Mouse (Mus musculus) right cerebral cortex, postnatal 25 days (tissue): Measurements from ENCODE around the gene Epha4.

Source experiments
- DNase-seq: peaks from one replicate; pipeline ENCODE4 v3.0.0; 2022

The Epha4 gene

GRCm38 (mm10) chr1:77473446-77474376, 41.2 kb downstream of the Epha4 start:
- no peak for DNase-seq

DNA sequence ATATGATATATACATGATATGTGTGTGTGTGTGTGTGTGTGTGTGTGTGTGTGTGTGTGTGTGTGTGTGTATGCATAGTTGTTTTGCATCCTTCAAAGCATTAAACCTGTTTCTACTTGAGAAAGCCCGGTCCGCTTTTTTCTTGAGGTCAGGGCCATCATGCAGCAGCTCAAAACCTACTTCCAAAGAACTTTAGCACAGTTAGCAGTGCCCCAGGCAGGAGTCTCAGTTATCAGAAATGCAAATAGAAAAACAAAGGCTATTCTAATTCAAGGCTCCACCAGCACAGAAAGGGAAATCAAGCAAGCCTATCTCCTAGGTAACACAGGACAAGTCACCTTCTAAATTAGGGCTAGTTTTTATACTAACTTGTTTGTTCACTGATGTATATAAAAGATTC, 42.3 kb downstream of the Epha4 start:
- DNase-seq: no peak

DNA sequence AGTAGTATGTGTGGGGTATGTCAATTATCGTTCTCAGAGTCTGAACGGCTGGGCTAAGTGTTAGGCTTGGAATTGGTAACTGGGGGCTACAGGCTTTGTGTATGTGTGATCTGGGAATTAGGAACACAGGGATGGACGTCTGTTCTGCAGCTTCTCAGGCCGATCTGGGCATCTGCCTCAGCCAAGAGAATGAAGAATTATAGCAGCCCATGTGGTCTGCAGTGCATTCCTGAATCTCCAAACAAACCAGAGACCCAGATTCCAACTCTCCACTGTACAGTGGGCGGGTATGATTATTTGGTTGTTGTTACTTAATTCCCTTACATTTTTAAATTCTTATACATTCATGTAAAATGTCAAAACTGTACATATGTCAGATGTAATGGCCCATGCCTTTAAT, 43.4 kb downstream of the Epha4 start:
- DNase-seq: no peak

DNA sequence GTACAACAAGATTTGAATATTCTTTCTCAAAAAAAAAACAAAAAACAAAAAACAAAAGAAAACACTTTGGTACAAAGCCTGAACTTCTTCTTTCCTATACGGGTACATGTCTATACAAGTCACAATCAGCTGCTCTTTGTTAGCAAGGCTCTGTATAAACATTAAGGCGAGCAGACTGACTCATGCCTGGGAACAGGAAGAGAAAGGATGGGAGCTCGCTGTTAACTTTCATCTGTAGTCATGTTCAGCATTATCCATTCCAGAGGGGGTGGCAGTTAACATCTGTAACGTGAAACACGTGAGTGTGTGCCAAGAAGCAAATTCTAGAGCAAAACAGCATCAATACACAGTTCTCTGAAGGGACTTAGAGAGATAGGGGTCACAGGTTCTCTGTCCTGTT, 43.9 kb downstream of the Epha4 start:
- no peak for DNase-seq

DNA sequence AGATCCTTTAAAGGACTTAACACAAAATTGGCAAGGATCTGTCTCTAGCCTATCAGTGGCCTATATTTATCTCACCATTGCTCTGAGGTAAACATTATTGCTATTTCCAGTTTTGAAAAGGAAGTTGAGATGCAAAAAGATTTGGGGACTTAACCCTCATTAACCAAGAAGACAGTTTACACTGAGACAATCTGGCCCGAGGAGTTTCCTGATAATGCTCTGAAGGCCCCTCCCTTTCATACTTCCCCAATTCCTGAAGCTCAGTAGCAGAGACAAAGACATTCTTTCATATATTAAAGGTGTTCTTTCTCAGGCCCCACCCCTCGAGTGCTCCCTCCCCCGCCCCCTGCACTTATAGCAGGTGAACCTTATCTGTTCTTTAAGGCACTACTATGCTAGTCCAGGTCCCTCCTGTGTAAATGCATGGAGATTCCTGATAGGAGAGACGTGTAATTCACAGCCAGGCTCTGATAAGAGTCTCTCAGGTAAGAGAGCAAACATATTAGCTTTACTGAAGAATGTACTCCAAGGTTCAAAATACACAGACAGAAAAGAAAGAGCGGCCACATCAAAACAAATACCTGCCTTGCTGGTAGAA, 46.1 kb downstream of the Epha4 start:
- DNase-seq: no peak

GRCm38 (mm10) chr1:77465524-77465923, 49.4 kb downstream of the Epha4 start:
- DNase-seq: no peak

- DNase-seq: no peak
Measured at GRCm38 (mm10) chr1:77464108-77464507, 50.8 kb downstream of the Epha4 start.

DNA sequence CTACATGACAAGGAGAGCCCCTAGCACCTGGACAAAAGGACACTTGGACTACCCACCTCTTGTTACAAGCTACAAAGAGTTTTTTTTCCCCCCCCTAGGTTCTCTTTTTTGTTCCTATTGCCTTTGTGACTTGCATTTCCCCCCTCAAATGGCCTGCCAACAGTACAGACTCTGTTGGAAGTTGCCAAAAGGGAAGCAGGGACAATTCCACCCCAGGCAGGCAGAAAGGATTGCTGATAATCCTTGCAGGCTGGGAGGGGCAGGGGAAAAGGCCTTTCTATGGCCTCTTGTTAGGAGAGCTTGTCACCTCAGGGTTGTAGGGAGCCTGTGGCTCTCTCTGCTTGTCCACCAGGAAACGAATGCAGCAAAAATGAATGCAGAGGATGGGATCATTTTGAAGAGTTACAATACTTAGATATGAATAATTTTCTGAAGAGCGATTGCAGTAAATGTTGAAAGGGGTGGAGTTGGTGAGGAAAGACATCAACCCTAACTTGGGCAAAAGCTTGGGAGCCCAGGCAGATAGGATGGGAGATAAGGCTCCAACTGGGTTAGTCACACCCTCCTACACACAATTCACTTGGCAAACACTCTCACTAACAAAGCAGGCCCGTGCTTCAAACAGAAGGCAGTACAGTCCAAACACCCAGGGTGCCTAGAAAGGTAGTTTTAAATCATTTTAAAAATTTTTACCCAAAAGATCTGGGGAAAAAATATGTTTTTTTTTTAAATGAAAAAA, 52.8 kb downstream of the Epha4 start:
- no peak for DNase-seq

- DNase-seq: no peak
Measured at GRCm38 (mm10) chr1:77460831-77461629, 53.9 kb downstream of the Epha4 start.

DNA sequence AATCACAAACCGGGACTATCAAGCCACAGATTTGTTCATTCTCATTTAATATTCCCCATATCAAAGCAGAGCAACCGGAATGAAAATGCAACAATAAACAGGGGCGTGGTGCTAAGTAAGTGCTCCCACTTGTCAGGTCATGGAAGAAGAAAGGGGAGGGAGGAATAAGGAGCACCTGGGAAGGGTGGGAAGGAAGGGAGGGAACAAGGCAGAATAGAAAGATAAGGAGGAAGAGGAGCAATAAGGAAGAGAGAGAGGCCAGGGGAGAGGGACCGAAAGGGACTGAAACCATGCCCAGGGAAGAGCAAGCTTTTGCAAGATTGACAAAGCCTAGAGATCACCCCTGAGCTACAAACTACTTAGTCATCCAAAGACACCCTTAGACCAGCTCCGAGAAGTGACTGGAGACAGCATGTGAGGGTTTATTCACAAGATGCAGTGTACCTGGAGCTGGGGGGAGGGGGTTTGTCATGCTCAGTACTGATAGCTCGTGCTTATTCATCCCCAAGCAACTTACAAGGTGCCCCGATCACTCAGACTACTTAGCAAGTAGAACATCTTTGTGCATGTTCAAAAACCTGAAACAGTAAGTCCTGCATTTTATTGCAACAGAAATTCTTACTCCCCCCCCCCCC, 56.0 kb downstream of the Epha4 start:
- DNase-seq: no peak

DNA sequence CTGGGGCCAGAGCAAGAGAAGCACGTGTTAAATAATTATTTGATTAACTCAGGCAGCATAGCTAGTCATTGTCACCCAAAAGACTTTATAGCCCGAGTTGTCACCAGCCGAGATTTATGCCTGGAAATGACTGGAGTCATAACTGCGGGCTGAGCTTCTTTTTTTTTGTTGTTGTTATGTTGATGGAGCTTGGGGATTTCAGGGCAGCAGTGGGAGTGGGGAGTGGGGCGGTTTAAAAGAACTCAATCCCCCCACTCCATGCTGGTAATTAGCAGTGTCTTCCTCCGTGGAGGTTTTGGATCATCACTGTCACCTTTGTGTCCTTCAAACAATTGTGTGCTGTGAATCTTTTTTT, 57.5 kb downstream of the Epha4 start:
- DNase-seq: no peak

- DNase-seq: no peak
Measured at GRCm38 (mm10) chr1:77456695-77457445, 58.0 kb downstream of the Epha4 start.

DNA sequence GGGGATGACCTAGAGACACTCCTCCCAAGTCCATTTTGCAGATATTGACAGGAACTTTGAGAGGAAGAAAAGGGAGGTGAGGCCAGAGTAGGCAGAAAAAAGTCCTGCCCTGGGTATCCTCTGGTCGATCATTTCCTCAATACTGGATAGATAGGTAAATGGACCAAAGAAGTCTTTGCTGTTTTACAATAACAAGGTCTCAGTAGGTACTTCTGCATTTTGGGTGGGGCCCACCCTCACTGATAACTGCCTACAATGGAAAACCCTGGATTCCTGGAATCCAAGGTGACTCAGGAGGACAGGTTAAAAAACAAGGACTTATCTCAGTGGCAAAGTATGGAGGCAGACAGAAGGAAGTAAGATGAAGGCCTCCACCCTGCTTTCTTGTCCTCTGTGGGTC, 61.1 kb downstream of the Epha4 start:
- no peak for DNase-seq

DNA sequence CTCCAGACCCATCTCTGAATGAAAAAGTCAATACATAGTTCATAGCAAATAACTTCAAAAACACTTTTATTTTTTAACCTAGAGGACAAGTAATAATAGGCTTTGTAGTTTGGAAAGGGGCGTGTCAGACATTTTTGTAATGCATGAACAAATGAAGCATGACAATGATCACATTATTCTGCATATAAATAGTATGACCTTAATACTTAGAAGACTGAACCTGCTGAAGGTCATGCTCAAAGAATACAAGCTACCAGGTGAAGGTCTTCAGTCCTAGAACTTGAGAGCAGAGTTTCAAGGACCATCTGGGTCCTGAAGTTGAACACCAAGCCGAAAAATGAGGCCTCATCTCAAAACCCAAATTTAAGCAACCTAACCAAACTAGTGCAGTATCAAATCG, 62.2 kb downstream of the Epha4 start:
- no peak for DNase-seq

- no peak for DNase-seq
Measured at GRCm38 (mm10) chr1:77451541-77451940, 63.3 kb downstream of the Epha4 start.

DNA sequence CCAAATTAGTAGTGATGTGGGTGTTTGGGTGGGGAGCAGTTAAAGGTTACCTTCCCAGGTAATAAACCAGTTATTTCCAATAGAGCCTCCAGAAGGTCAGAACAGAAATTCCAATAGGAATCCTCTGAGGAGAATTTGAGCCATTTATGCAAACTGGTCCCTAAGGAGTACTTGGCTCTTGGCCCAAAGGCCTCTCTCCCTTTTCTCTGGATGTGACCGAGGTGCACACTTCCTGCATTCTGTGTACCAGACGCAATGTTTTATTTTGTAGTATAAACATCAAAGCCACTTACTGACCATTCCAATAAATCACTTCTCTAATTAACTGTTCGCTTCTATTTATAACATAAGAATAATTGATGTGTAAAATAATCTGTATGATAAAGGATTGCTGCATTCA, 64.7 kb downstream of the Epha4 start:
- no peak for DNase-seq

GRCm38 (mm10) chr1:77447061-77447614, 67.8 kb downstream of the Epha4 start:
- DNase-seq: no peak

DNA sequence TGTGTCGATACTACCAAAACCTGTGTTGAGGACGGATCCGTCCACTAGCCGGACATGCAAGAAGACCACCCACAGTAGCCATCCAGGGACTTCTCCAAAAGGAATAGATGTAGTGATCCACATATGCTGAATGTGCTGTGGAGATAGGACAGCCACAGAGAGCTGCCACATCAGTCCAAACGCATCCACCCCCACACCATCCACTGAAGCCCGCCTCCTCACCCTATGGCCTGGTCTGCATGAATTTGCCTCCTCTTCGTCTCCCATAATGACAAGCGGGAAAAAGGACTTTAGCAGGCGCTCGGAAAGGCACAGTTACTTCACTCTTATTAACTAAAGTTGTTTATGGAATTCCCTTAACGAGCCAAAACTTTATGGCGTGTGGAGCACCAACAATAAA, 68.5 kb downstream of the Epha4 start:
- no peak for DNase-seq

- no peak for DNase-seq
Measured at GRCm38 (mm10) chr1:77444648-77445047, 70.2 kb downstream of the Epha4 start.

DNA sequence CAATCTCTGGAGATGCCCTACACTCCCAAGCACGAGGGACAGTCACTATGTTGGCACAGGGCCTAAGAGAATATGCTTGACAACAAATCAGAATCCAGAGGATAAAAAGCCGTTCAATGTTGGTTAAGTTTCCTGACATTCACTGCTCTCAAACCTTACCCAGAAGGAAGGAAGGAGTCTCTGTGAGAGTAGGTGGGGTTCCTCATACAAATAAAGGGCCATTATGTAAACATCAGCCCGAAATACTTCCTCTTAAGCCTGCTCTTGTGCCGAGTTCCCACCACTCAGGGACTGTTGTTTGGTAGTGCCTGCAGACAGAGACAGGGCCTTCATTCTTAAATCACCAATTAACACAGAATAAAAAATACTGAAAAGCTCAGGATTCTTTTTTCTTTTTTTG, 72.9 kb downstream of the Epha4 start:
- DNase-seq: no peak

DNA sequence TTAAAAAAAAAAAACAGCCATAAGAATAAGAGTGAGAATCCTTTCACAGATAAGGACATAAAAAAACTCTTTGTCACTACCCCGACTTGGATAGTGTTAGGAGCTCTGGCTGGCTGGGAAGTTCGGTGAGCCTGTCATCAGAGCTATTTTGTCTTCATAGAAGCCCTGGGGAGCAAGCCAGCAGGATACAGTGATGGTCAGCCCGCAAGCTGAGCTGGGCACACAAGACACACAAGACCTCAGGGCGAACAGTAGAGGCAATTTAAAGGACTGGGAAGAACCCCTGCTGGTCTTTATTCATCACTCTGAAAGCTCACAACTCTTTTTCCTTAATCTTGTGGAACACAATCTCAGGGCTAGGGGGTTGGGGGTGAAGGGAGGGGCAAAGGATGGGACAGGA, 73.5 kb downstream of the Epha4 start:
- DNase-seq: no peak

GRCm38 (mm10) chr1:77440512-77440911, 74.4 kb downstream of the Epha4 start:
- no peak for DNase-seq
